Mouse (Mus musculus): ENCODE measurements around the gene Prkaa2.

The Prkaa2 gene

GRCm38 (mm10) chr4:105109199-105109989 is at the start of gene Prkaa2:
Prkaa2 (minus strand) TSS chr4:105109890.
- peak; percentile 21 to 39 for DNase-seq

GRCm38 (mm10) chr4:105159531-105159870 is 49.8 kb upstream of the Prkaa2 start:
- no peak for DNase-seq

GRCm38 (mm10) chr4:105158651-105159530 is 49.2 kb upstream of the Prkaa2 start:
- no peak for DNase-seq

GRCm38 (mm10) chr4:105158169-105158555 is 48.5 kb upstream of the Prkaa2 start:
- DNase-seq, result peak; percentile 53 to 55

- peak; percentile 35 for DNase-seq
These were observed 47.8 kb upstream of the Prkaa2 start, which contains the start of gene Plpp3 for GRCm38 (mm10) chr4:105157276-105158168. Plpp3 (plus strand) TSS chr4:105157347.

- DNase-seq, result no peak
These were observed 47.2 kb upstream of the Prkaa2 start for GRCm38 (mm10) chr4:105156955-105157275.

GRCm38 (mm10) chr4:105156281-105156680 is 46.6 kb upstream of the Prkaa2 start:
- DNase-seq, result no peak

- no peak for DNase-seq
These were observed 43.5 kb upstream of the Prkaa2 start for GRCm38 (mm10) chr4:105153227-105153626.

GRCm38 (mm10) chr4:105151911-105152690 is 42.4 kb upstream of the Prkaa2 start:
- DNase-seq, result peak in 1 of 2 experiments; percentile 14

GRCm38 (mm10) chr4:105149492-105149891 is 39.8 kb upstream of the Prkaa2 start:
- no peak for DNase-seq

GRCm38 (mm10) chr4:105133350-105134050 is 23.8 kb upstream of the Prkaa2 start:
- DNase-seq, result no peak

- DNase-seq, result peak in 1 of 2 experiments; percentile 23
These were observed 22.1 kb upstream of the Prkaa2 start for GRCm38 (mm10) chr4:105131756-105132314.

- DNase-seq, result no peak
These were observed 19.5 kb upstream of the Prkaa2 start for GRCm38 (mm10) chr4:105129212-105129611.

GRCm38 (mm10) chr4:105122429-105122828 is 12.7 kb upstream of the Prkaa2 start:
- DNase-seq, result peak in 1 of 2 experiments; percentile 13

- DNase-seq, result no peak
These were observed 11.4 kb upstream of the Prkaa2 start for GRCm38 (mm10) chr4:105121081-105121480.

- DNase-seq, result no peak
These were observed 3.8 kb upstream of the Prkaa2 start for GRCm38 (mm10) chr4:105113468-105113867.

- no peak for DNase-seq
These were observed 3.4 kb upstream of the Prkaa2 start for GRCm38 (mm10) chr4:105113042-105113441.

GRCm38 (mm10) chr4:105111770-105112169 is 2.1 kb upstream of the Prkaa2 start:
- no peak for DNase-seq

GRCm38 (mm10) chr4:105110684-105111035 is 970 bp upstream of the Prkaa2 start:
- DNase-seq, result no peak

GRCm38 (mm10) chr4:105109990-105110683 is 447 bp upstream of the Prkaa2 start:
- DNase-seq, result no peak
